Mouse (Mus musculus): Measurements from ENCODE around the gene Gp1bb. TPM values are rescaled to one million over a fixed set of nuclear protein-coding genes. Genes with fewer than 3 reads are reported as not detected.

Gp1bb gene
- polyA plus RNA-seq, 1 experiment, result 84.3 TPM

GRCm38 (mm10) chr16:18589804-18590790 is 32.1 kb downstream of the Gp1bb start, which contains the start of gene Tbx1:
Gene Tbx1, minus strand, starts transcription at chr16:18590671.
- 3% methylated on average over 48 of the region's 48 CpGs for WGBS
- TF ChIP-seq POLR2A (IDR thresholded peaks at IDR 0.05; ENCODE audit: borderline replicate concordance, control insufficient read depth, low read depth, low read length), result no peak
- TF ChIP-seq CTCF (IDR thresholded peaks at IDR 0.05; ENCODE audit: control insufficient read depth, insufficient read depth, low read length), result 0 out of 2 replicates have a peak, but pooled peaks have one; percentile 28
- Histone ChIP-seq H3K4me3 (replicated peaks; ENCODE audit: control insufficient read depth, low read depth, low read length) (peak within 1 kb of the TSS; percentile 50), H3K4me1 (ENCODE audit: control insufficient read depth, insufficient read depth, low read length) (no peaks in the 10 kb centered on the region), H3K27ac (ENCODE audit: control insufficient read depth, insufficient read depth, low read depth, low read length, poor library complexity) (no peak within 1 kb of the TSS)

- no peak overlapping the region for H3K4me3 ChIP-seq (replicated peaks; ENCODE audit: control insufficient read depth, low read depth, low read length)
- 70% methylated on average over 9 of the region's 9 CpGs for WGBS
- no peak overlapping the region for H3K27ac ChIP-seq (ENCODE audit: control insufficient read depth, insufficient read depth, low read depth, low read length, poor library complexity)
- H3K4me1 ChIP-seq (ENCODE audit: control insufficient read depth, insufficient read depth, low read length), result no peaks in the 10 kb centered on the region
- TF ChIP-seq CTCF (IDR thresholded peaks at IDR 0.05; ENCODE audit: control insufficient read depth, insufficient read depth, low read length) (no peak), POLR2A (IDR thresholded peaks at IDR 0.05; ENCODE audit: borderline replicate concordance, control insufficient read depth, low read depth, low read length) (no peak)
Measured at GRCm38 (mm10) chr16:18589080-18589621, 33.1 kb downstream of the Gp1bb start.

GRCm38 (mm10) chr16:18588738-18589055 is 33.5 kb downstream of the Gp1bb start:
- Histone ChIP-seq H3K4me1 (ENCODE audit: control insufficient read depth, insufficient read depth, low read length) (no peaks in the 10 kb centered on the region), H3K4me3 (replicated peaks; ENCODE audit: control insufficient read depth, low read depth, low read length) (no peak overlapping the region), H3K27ac (ENCODE audit: control insufficient read depth, insufficient read depth, low read depth, low read length, poor library complexity) (no peak overlapping the region; the same call in 1 of the 2 replicates)
- 13% methylated on average over 31 of the region's 31 CpGs for WGBS
- TF ChIP-seq POLR2A (IDR thresholded peaks at IDR 0.05; ENCODE audit: borderline replicate concordance, control insufficient read depth, low read depth, low read length) (no peak), CTCF (IDR thresholded peaks at IDR 0.05; ENCODE audit: control insufficient read depth, insufficient read depth, low read length) (no peak)

GRCm38 (mm10) chr16:18587847-18588737 is 34.1 kb downstream of the Gp1bb start:
- Histone ChIP-seq H3K27ac (ENCODE audit: control insufficient read depth, insufficient read depth, low read depth, low read length, poor library complexity) (no peak overlapping the region; the same call in 1 of the 2 replicates), H3K4me1 (ENCODE audit: control insufficient read depth, insufficient read depth, low read length) (no peaks in the 10 kb centered on the region), H3K4me3 (replicated peaks; ENCODE audit: control insufficient read depth, low read depth, low read length) (no peak overlapping the region)
- no peak for TF ChIP-seq CTCF (IDR thresholded peaks at IDR 0.05; ENCODE audit: control insufficient read depth, insufficient read depth, low read length)
- TF ChIP-seq POLR2A (IDR thresholded peaks at IDR 0.05; ENCODE audit: borderline replicate concordance, control insufficient read depth, low read depth, low read length), result no peak
- 7% methylated on average over 57 of the region's 57 CpGs for WGBS

- no peak for TF ChIP-seq CTCF (IDR thresholded peaks at IDR 0.05; ENCODE audit: control insufficient read depth, insufficient read depth, low read length)
- no peak for TF ChIP-seq POLR2A (IDR thresholded peaks at IDR 0.05; ENCODE audit: borderline replicate concordance, control insufficient read depth, low read depth, low read length)
- Histone ChIP-seq H3K4me1 (ENCODE audit: control insufficient read depth, insufficient read depth, low read length) (no peaks in the 10 kb centered on the region), H3K27ac (ENCODE audit: control insufficient read depth, insufficient read depth, low read depth, low read length, poor library complexity) (no peak overlapping the region; the same call in 1 of the 2 replicates), H3K4me3 (replicated peaks; ENCODE audit: control insufficient read depth, low read depth, low read length) (no peak overlapping the region)
- WGBS, result 2% methylated on average over 48 of the region's 62 CpGs
Measured at GRCm38 (mm10) chr16:18586906-18587546, 35.2 kb downstream of the Gp1bb start.

GRCm38 (mm10) chr16:18586076-18586905 is 35.9 kb downstream of the Gp1bb start:
- 7% methylated on average over 83 of the region's 83 CpGs for WGBS
- no peak overlapping the region for H3K4me3 ChIP-seq (replicated peaks; ENCODE audit: control insufficient read depth, low read depth, low read length)
- H3K27ac ChIP-seq (ENCODE audit: control insufficient read depth, insufficient read depth, low read depth, low read length, poor library complexity), result no peak overlapping the region; the same call in 1 of the 2 replicates
- no peak for TF ChIP-seq CTCF (IDR thresholded peaks at IDR 0.05; ENCODE audit: control insufficient read depth, insufficient read depth, low read length)
- TF ChIP-seq POLR2A (IDR thresholded peaks at IDR 0.05; ENCODE audit: borderline replicate concordance, control insufficient read depth, low read depth, low read length), result no peak
- no peaks in the 10 kb centered on the region for H3K4me1 ChIP-seq (ENCODE audit: control insufficient read depth, insufficient read depth, low read length)

GRCm38 (mm10) chr16:18585676-18586075 is 36.5 kb downstream of the Gp1bb start:
- TF ChIP-seq POLR2A (IDR thresholded peaks at IDR 0.05; ENCODE audit: borderline replicate concordance, control insufficient read depth, low read depth, low read length) (no peak), CTCF (IDR thresholded peaks at IDR 0.05; ENCODE audit: control insufficient read depth, insufficient read depth, low read length) (no peak)
- Histone ChIP-seq H3K4me3 (replicated peaks; ENCODE audit: control insufficient read depth, low read depth, low read length) (no peak overlapping the region), H3K27ac (ENCODE audit: control insufficient read depth, insufficient read depth, low read depth, low read length, poor library complexity) (no peak overlapping the region), H3K4me1 (ENCODE audit: control insufficient read depth, insufficient read depth, low read length) (no peaks in the 10 kb centered on the region)
- WGBS, result 40% methylated on average over 10 of the region's 10 CpGs

Data from bone marrow, adult 2 months (tissue).